Mouse (Mus musculus) midbrain, postnatal 0 days (tissue): ENCODE measurements around the gene Dyrk1a. TPM values are rescaled to one million over a fixed set of nuclear protein-coding genes. Genes with fewer than 3 reads are reported as not detected.

Experiments used
- ATAC-seq: fragments of 200-750 bp; cut with Nextera tagmentation; 2 replicates; pipeline ENCODE4 v1.8.0; 2017; ENCODE audit warnings: moderate number of reproducible peaks, mild to moderate bottlenecking, moderate TSS enrichment, moderate library complexity; ENCODE audit not compliant: low FRiP score
- DNase-seq: peaks from one replicate; pipeline ENCODE4 v3.0.0-alpha.2; 2015; ENCODE audit warnings: low spot score
- H3K27ac ChIP-seq: fragments of 300-500 bp; sonication (generic); 2 replicates; pipeline ENCODE4 v1.5.1; 2014; ENCODE audit warnings: low read depth, mild to moderate bottlenecking, low read length, mixed read lengths
- H3K27me3 ChIP-seq: fragments of 300-500 bp; sonication (generic); 2 replicates; pipeline ENCODE4 v1.6.1; 2014; ENCODE audit warnings: low read length, control low read depth, mixed read lengths; ENCODE audit not compliant: insufficient read depth
- H3K36me3 ChIP-seq: fragments of 300-500 bp; sonication (generic); 2 replicates; pipeline ENCODE4 v1.6.1; 2014; ENCODE audit warnings: low read length, control low read depth, mixed read lengths; ENCODE audit not compliant: insufficient read depth
- H3K4me1 ChIP-seq: fragments of 300-500 bp; sonication (generic); 2 replicates; pipeline ENCODE4 v1.6.1; 2014; ENCODE audit warnings: mild to moderate bottlenecking, control low read depth, antibody characterized with exemption, low read length, mixed read lengths; ENCODE audit not compliant: insufficient read depth
- H3K4me2 ChIP-seq: fragments of 300-500 bp; sonication (generic); 2 replicates; pipeline ENCODE4 v1.6.1; 2014; ENCODE audit warnings: low read depth, mild to moderate bottlenecking, low read length, mixed read lengths; ENCODE audit not compliant: poor library complexity, severe bottlenecking
- H3K4me3 ChIP-seq: fragments of 300-500 bp; sonication (generic); 2 replicates; pipeline ENCODE4 v1.5.1; 2014; ENCODE audit warnings: low read depth, mild to moderate bottlenecking, low read length, moderate library complexity
- H3K9ac ChIP-seq: fragments of 300-500 bp; sonication (generic); replicated peaks from 2 replicates; pipeline ENCODE4 v1.6.1; 2014; ENCODE audit warnings: mild to moderate bottlenecking, low read length, moderate library complexity, mixed read lengths; ENCODE audit not compliant: poor library complexity, severe bottlenecking
- H3K9me3 ChIP-seq: fragments of 300-500 bp; sonication (generic); 2 replicates; pipeline ENCODE4 v1.6.1; 2016; ENCODE audit warnings: low read length, control low read depth
- CTCF ChIP-seq: IDR thresholded peaks from 2 replicates; pipeline ENCODE4 v1.5.1; 2016; ENCODE audit warnings: antibody characterized with exemption, mild to moderate bottlenecking
- WGBS: fragments of 180-500 bp; shearing (Covaris S2); extraction: QIAGEN DNeasy Blood & Tissue Kit; methylation state at CpG from one replicate; pipeline ENCODE4 v1.1.7; 2014; 5-methylcytosine and 5-hydroxymethylcytosine counted together
- polyA plus RNA-seq: library from polyadenylated mRNA; unstranded; fragments of >200 nt; fragmentation: Nextera tagmentation; extraction: Ambion mirVana; gene quantifications from 2 replicates; pipeline ENCODE4 v1.2.1, GENCODE M21; 2015
- total RNA-seq: library from RNA; depleted of rRNA; stranded (reverse); fragments of >200 nt; gene quantifications from 2 replicates; pipeline ENCODE4 v1.2.3, GENCODE M21; 2014

The Dyrk1a gene
- total and polyA plus RNA-seq, 2 experiments from 2014 or later, result 13.7 to 94.2 TPM

DNA sequence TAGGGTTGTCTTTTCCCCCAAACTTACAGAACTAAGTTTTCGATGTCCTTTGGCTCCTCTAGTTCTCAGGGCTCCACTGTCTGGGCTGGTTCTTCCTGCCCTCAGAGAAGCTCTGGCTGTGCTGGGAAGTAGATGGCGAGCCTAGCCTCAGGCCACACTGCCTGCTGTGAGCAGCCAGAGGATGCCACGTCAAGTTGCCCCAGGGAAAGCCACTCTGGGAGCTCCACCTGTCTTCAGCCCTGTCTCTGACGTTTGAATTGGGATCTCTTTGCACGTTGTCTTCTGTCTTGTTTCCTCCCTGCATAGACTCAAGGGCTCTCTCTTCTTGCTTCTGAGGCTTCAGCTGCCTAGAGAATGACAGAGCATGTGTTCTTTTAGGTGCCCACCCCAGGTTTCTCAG is 57.9 kb downstream of the Dyrk1a start:
- Histone ChIP-seq H3K4me2 (no peak overlapping the region), H3K36me3 (no peaks in the 10 kb centered on the region), H3K9ac (no peak overlapping the region), H3K27me3 (no peaks in the 10 kb centered on the region), H3K4me3 (no peak overlapping the region), H3K27ac (no peak overlapping the region), H3K4me1 (peaks cover 2% of the 10 kb centered on the region; the same call in 1 of the 2 replicates), H3K9me3 (no peaks in the 10 kb centered on the region)
- TF ChIP-seq CTCF, result no peak
- no peak for ATAC-seq
- 44% methylated on average over 5 of the region's 5 CpGs for WGBS
- DNase-seq, result no peak

- Histone ChIP-seq H3K9me3 (no peaks in the 10 kb centered on the region), H3K27me3 (no peaks in the 10 kb centered on the region), H3K27ac (no peak overlapping the region), H3K9ac (no peak overlapping the region), H3K4me1 (peaks cover 2% of the 10 kb centered on the region; the same call in 1 of the 2 replicates), H3K4me3 (no peak overlapping the region), H3K36me3 (no peaks in the 10 kb centered on the region), H3K4me2 (no peak overlapping the region)
- no peak for TF ChIP-seq CTCF
- 92% methylated on average over 9 of the region's 9 CpGs for WGBS
- ATAC-seq (no peak), DNase-seq (no peak)
Measured at GRCm38 (mm10) chr16:94628976-94629729, 59.3 kb downstream of the Dyrk1a start.

DNA sequence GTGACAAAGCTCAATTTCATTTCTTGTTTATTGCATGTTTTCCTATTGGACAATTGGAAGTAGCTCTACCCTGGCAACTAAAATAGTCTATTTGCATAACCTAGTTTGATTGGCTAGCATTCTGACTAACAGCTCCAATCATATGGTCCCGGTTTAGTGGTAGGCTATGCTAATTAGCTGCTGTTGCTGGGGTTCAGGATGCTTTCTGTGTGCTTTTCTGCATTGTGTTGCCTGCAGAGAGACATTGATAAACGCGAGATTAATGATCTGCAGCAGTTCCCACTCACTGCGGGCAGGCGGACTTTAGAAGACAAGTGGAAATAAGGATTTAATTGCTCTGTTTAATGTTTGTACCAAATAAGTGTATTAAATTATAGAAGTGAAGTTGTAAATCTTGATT is 62.2 kb downstream of the Dyrk1a start:
- H3K36me3 ChIP-seq, result no peaks in the 10 kb centered on the region
- no peaks in the 10 kb centered on the region for H3K9me3 ChIP-seq
- no peak for TF ChIP-seq CTCF
- H3K4me1 ChIP-seq, result peaks cover 2% of the 10 kb centered on the region; the same call in 1 of the 2 replicates
- 5% methylated on average over 5 of the region's 5 CpGs for WGBS
- peak overlapping the region; percentile 57; the same call in 1 of the 2 replicates for H3K27ac ChIP-seq
- ATAC-seq, result peak; percentile 89
- H3K4me3 ChIP-seq, result no peak overlapping the region
- no peak overlapping the region for H3K9ac ChIP-seq
- peak; percentile 95 for DNase-seq
- no peak overlapping the region for H3K4me2 ChIP-seq
- no peaks in the 10 kb centered on the region for H3K27me3 ChIP-seq

- no peak for DNase-seq
- no peak for ATAC-seq
- no peak overlapping the region for H3K4me3 ChIP-seq
- H3K9me3 ChIP-seq, result no peaks in the 10 kb centered on the region
- TF ChIP-seq CTCF, result no peak
- H3K4me2 ChIP-seq, result no peak overlapping the region
- no peaks in the 10 kb centered on the region for H3K27me3 ChIP-seq
- no peaks in the 10 kb centered on the region for H3K36me3 ChIP-seq
- peak overlapping the region; percentile 57 for H3K27ac ChIP-seq
- 73% methylated on average over 6 of the region's 6 CpGs for WGBS
- H3K9ac ChIP-seq, result no peak overlapping the region
- H3K4me1 ChIP-seq, result peaks cover 2% of the 10 kb centered on the region; the same call in 1 of the 2 replicates
Measured at GRCm38 (mm10) chr16:94632424-94632963, 62.7 kb downstream of the Dyrk1a start.

DNA sequence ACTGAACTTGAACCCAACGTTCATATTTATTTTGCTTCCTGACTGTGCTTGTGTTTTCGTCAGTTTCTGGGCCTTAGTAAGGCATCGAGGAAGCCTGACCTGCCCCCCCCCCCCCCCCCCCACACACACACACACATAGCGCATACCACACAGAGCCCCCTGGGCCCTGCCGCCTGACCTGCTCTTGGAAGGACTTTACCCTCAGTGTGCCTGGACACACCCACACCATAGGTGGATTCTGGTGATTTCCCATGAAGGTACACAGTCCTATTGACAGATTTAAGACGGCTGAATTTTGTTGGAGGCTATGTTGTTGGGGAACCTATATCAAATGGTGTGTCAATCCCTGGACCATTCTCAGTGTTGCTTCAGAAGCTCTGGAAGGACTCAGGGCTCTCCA is 63.2 kb downstream of the Dyrk1a start:
- H3K4me1 ChIP-seq, result peaks cover 2% of the 10 kb centered on the region; the same call in 1 of the 2 replicates
- no peaks in the 10 kb centered on the region for H3K36me3 ChIP-seq
- DNase-seq (no peak), ATAC-seq (no peak)
- TF ChIP-seq CTCF, result no peak
- WGBS, result 70% methylated on average over 6 of the region's 6 CpGs
- H3K4me2 ChIP-seq, result no peak overlapping the region
- no peaks in the 10 kb centered on the region for H3K9me3 ChIP-seq
- H3K27me3 ChIP-seq, result no peaks in the 10 kb centered on the region
- no peak overlapping the region for H3K4me3 ChIP-seq
- H3K9ac ChIP-seq, result no peak overlapping the region
- H3K27ac ChIP-seq, result no peak overlapping the region

GRCm38 (mm10) chr16:94637423-94637822 is 67.6 kb downstream of the Dyrk1a start:
- Histone ChIP-seq H3K9ac (no peak overlapping the region), H3K27ac (no peak overlapping the region), H3K4me1 (peaks cover 2% of the 10 kb centered on the region; the same call in 1 of the 2 replicates), H3K9me3 (no peaks in the 10 kb centered on the region), H3K36me3 (no peaks in the 10 kb centered on the region; the same call in 1 of the 2 replicates), H3K27me3 (no peaks in the 10 kb centered on the region), H3K4me2 (no peak overlapping the region), H3K4me3 (no peak overlapping the region)
- no peak for TF ChIP-seq CTCF
- ATAC-seq, result no peak
- 72% methylated on average over 10 of the region's 10 CpGs for WGBS
- DNase-seq, result no peak
